In the genomic region with DNA sequence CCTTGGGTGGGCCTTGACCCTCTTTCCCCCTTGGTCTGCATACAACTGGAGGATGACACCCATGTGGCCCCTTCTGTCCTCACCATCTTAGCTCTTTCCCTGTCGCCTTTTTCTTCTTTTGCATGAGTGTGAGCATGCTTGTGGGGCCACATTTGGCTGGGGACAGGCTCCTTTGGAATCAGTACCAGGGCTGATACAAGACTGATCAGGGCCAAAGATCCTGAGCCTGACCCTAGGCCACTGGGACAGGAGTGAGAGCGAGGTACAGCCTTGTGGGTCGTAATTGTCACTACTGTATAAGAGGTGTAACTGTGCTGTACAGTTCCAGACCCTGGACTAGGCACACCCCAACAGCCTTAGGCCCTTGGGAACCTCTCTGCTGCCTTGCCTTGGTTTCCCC, we compare ENCODE assay signal across 13 mouse cellular contexts. TPM values are rescaled to one million over a fixed set of nuclear protein-coding genes. Genes with fewer than 3 reads are reported as not detected.
DNase-seq lines count a peak whose midpoint lies in the region; ATAC-seq lines count a peak whose summit lies in the region.
"Had no signal": no experiment of that assay in that cellular context is flagged by ENCODE, and none has a peak within 500 bp of the region (broad histone marks: within the 10 kb centered on the region; RNA-seq: fewer than 3 reads in every experiment).

No protein-coding gene starts in this region.

- no peak overlapping the region for H3K27ac ChIP-seq in heart, embryonic 13.5 days (replicated peaks)
- 0 out of 2 replicates have a peak overlapping the region, but pooled peaks have one; percentile 19 for H3K27ac ChIP-seq in limb, embryonic 10.5 days
- H3K27ac ChIP-seq in stomach, embryonic 15.5 days, result no peak overlapping the region

- no peak overlapping the region for H3K4me3 ChIP-seq in heart, embryonic 13.5 days
- peak overlapping the region; percentile 20 for H3K4me3 ChIP-seq in megakaryocyte, embryonic 14.5 days (replicated peaks)
- peak overlapping the region; percentile 97; the same call in 1 of the 2 replicates for H3K4me3 ChIP-seq in limb, embryonic 10.5 days
- no peak overlapping the region for H3K4me3 ChIP-seq in stomach, embryonic 15.5 days (replicated peaks)

- H3K9me3 ChIP-seq in heart, embryonic 13.5 days, result no peaks in the 10 kb centered on the region
- no peaks in the 10 kb centered on the region for H3K9me3 ChIP-seq in megakaryocyte, embryonic 14.5 days
- H3K9me3 ChIP-seq in limb, embryonic 10.5 days (replicated peaks), result no peaks in the 10 kb centered on the region
- H3K9me3 ChIP-seq in stomach, embryonic 15.5 days, result no peaks in the 10 kb centered on the region

- peaks cover 36% of the 10 kb centered on the region for H3K4me1 ChIP-seq in heart, embryonic 13.5 days
- H3K4me1 ChIP-seq in megakaryocyte, embryonic 14.5 days, result peaks cover 60% of the 10 kb centered on the region
- peaks cover 51% of the 10 kb centered on the region for H3K4me1 ChIP-seq in limb, embryonic 10.5 days
- peaks cover 36% of the 10 kb centered on the region for H3K4me1 ChIP-seq in stomach, embryonic 15.5 days

- H3K27me3 ChIP-seq in heart, embryonic 13.5 days (replicated peaks), result no peaks in the 10 kb centered on the region
- no peaks in the 10 kb centered on the region for H3K27me3 ChIP-seq in megakaryocyte, embryonic 14.5 days (replicated peaks)
- no peaks in the 10 kb centered on the region for H3K27me3 ChIP-seq in limb, embryonic 10.5 days (ENCODE audit: low read depth, poor library complexity, severe bottlenecking)
- H3K27me3 ChIP-seq in stomach, embryonic 15.5 days (replicated peaks), result no peaks in the 10 kb centered on the region

- DNase-seq in heart, adult 8-10 months (ENCODE audit: low spot score), result no peak
- DNase-seq in limb, embryonic 10.5 days (ENCODE audit: low spot score), result no peak
- no peak for DNase-seq in heart, adult 18-20 months
- DNase-seq in right cerebral cortex, postnatal 25 days, result no peak
- DNase-seq: cerebellum, postnatal 14 days; gastrocnemius, postnatal 36 days; heart, postnatal 10 days; layer of hippocampus, postnatal 36 days; thymus, adult 18-20 months had no signal

- no peak overlapping the region for H3K4me2 ChIP-seq in heart, embryonic 13.5 days
- H3K4me2 ChIP-seq in stomach, embryonic 15.5 days, result peak overlapping the region; percentile 96

- 0 out of 2 replicates have a peak overlapping the region, but pooled peaks have one; percentile 40 for H3K9ac ChIP-seq in heart, embryonic 13.5 days
- H3K9ac ChIP-seq in stomach, embryonic 15.5 days, result no peak overlapping the region

- WGBS in heart, embryonic 13.5 days, result 72% methylated on average over 3 of the region's 3 CpGs
- 82% methylated on average over 3 of the region's 3 CpGs for WGBS in limb, embryonic 10.5 days
- 78% methylated on average over 3 of the region's 3 CpGs for WGBS in stomach, embryonic 15.5 days

- peaks cover 62% of the 10 kb centered on the region for H3K36me3 ChIP-seq in heart, embryonic 13.5 days
- H3K36me3 ChIP-seq in megakaryocyte, embryonic 14.5 days (replicated peaks; ENCODE audit: low read length), result peaks cover 67% of the 10 kb centered on the region
- peaks cover 72% of the 10 kb centered on the region for H3K36me3 ChIP-seq in limb, embryonic 10.5 days
- H3K36me3 ChIP-seq in stomach, embryonic 15.5 days, result peaks cover 33% of the 10 kb centered on the region

- no peak for ATAC-seq in heart, embryonic 13.5 days (ENCODE audit: extremely low read depth, insufficient number of reproducible peaks, low FRiP score, low TSS enrichment)
- ATAC-seq in megakaryocyte, adult 5-6 weeks (ENCODE audit: poor library complexity, severe bottlenecking), result no peak
- no peak for ATAC-seq in stomach, embryonic 15.5 days (ENCODE audit: insufficient read depth, low FRiP score, low read depth)

RNA-seq across cellular contexts. Expression of a gene that starts 2.3 kb away (rescaled TPM):
- polyA plus RNA-seq in heart, embryonic 13.5 days (2015; fragmentation: Nextera tagmentation; extraction: Ambion mirVana), result 42.9 and 43.2 TPM in 2 replicates
- total RNA-seq in heart, adult 8-10 months (2022), result 10 to 100 TPM; 13.7 to 19.4 (median 16.0) TPM
- 47.3 and 132 TPM in 2 replicates for polyA plus RNA-seq in megakaryocyte, embryonic 14.5 days (2012; ENCODE audit: insufficient read depth, low replicate concordance)
- 9.3 and 14.7 TPM in 2 replicates for total RNA-seq in megakaryocyte, adult 5-6 weeks (2015)
- total RNA-seq in megakaryocyte, adult 5-6 weeks (2017), result 12.8 and 17.2 TPM in 2 replicates
- polyA plus RNA-seq in limb, embryonic 10.5 days (2016; fragmentation: Nextera tagmentation; extraction: Ambion mirVana), result 69.0 and 71.8 TPM in 2 replicates
- polyA plus RNA-seq in stomach, embryonic 15.5 days (2015; fragmentation: Nextera tagmentation; extraction: Ambion mirVana), result 70.7 and 71.4 TPM in 2 replicates
- 10 to 100 TPM; 15.4 to 15.9 TPM for total RNA-seq in heart, adult 18-20 months (2021)

RNA-seq across cellular contexts. Expression of a gene that starts 9.5 kb away (rescaled TPM):
- polyA plus RNA-seq in heart, embryonic 13.5 days (2015; fragmentation: Nextera tagmentation; extraction: Ambion mirVana), result 212 and 228 TPM in 2 replicates
- 100 to 1,000 TPM; 233 to 251 (median 242) TPM for total RNA-seq in heart, adult 8-10 months (2022)
- 217 and 285 TPM in 2 replicates for polyA plus RNA-seq in megakaryocyte, embryonic 14.5 days (2012; ENCODE audit: insufficient read depth, low replicate concordance)
- total RNA-seq in megakaryocyte, adult 5-6 weeks (2015), result 34.3 and 35.6 TPM in 2 replicates
- 25.4 and 41.7 TPM in 2 replicates for total RNA-seq in megakaryocyte, adult 5-6 weeks (2017)
- polyA plus RNA-seq in limb, embryonic 10.5 days (2016; fragmentation: Nextera tagmentation; extraction: Ambion mirVana), result 187 and 250 TPM in 2 replicates
- polyA plus RNA-seq in stomach, embryonic 15.5 days (2015; fragmentation: Nextera tagmentation; extraction: Ambion mirVana), result 157 and 168 TPM in 2 replicates
- 100 to 1,000 TPM; 245 to 267 TPM for total RNA-seq in heart, adult 18-20 months (2021)

RNA-seq across cellular contexts. Expression of a gene that starts 26.5 kb away (rescaled TPM):
- polyA plus RNA-seq in heart, embryonic 13.5 days (2015; fragmentation: Nextera tagmentation; extraction: Ambion mirVana), result 36.4 and 39.3 TPM in 2 replicates
- 10 to 100 TPM; 10.7 to 12.1 (median 11.8) TPM for total RNA-seq in heart, adult 8-10 months (2022)
- polyA plus RNA-seq in megakaryocyte, embryonic 14.5 days (2012; ENCODE audit: insufficient read depth, low replicate concordance), result 12.1 and 61.1 TPM in 2 replicates
- 14.1 and 15.1 TPM in 2 replicates for total RNA-seq in megakaryocyte, adult 5-6 weeks (2015)
- 9.1 and 10.8 TPM in 2 replicates for total RNA-seq in megakaryocyte, adult 5-6 weeks (2017)
- 54.2 and 65.6 TPM in 2 replicates for polyA plus RNA-seq in limb, embryonic 10.5 days (2016; fragmentation: Nextera tagmentation; extraction: Ambion mirVana)
- 40.0 and 42.7 TPM in 2 replicates for polyA plus RNA-seq in stomach, embryonic 15.5 days (2015; fragmentation: Nextera tagmentation; extraction: Ambion mirVana)
- 10 to 100 TPM; 10.1 to 12.0 TPM for total RNA-seq in heart, adult 18-20 months (2021)

RNA-seq across cellular contexts. Expression of a gene that starts 36.0 kb away (rescaled TPM):
- polyA plus RNA-seq in heart, embryonic 13.5 days (2015; fragmentation: Nextera tagmentation; extraction: Ambion mirVana), result 19.1 and 21.1 TPM in 2 replicates
- 1 to 10 TPM; 5.7 to 8.0 (median 7.1) TPM for total RNA-seq in heart, adult 8-10 months (2022)
- polyA plus RNA-seq in megakaryocyte, embryonic 14.5 days (2012; ENCODE audit: insufficient read depth, low replicate concordance), result 11.0 TPM in 1 of 2 replicates, not detected in the other
- 5.8 and 6.2 TPM in 2 replicates for total RNA-seq in megakaryocyte, adult 5-6 weeks (2015)
- total RNA-seq in megakaryocyte, adult 5-6 weeks (2017), result 5.9 and 36.8 TPM in 2 replicates
- polyA plus RNA-seq in limb, embryonic 10.5 days (2016; fragmentation: Nextera tagmentation; extraction: Ambion mirVana), result 48.9 and 56.7 TPM in 2 replicates
- polyA plus RNA-seq in stomach, embryonic 15.5 days (2015; fragmentation: Nextera tagmentation; extraction: Ambion mirVana), result 30.5 and 32.2 TPM in 2 replicates
- total RNA-seq in heart, adult 18-20 months (2021), result 1 to 10 TPM; 6.0 to 7.3 TPM

RNA-seq across cellular contexts. Expression of a gene that starts 36.0 kb away (rescaled TPM):
- polyA plus RNA-seq in heart, embryonic 13.5 days (2015; fragmentation: Nextera tagmentation; extraction: Ambion mirVana), result 14.2 and 16.6 TPM in 2 replicates
- 10 to 100 TPM; 64.4 to 76.6 (median 70.0) TPM for total RNA-seq in heart, adult 8-10 months (2022)
- 7.9 and 17.7 TPM in 2 replicates for polyA plus RNA-seq in megakaryocyte, embryonic 14.5 days (2012; ENCODE audit: insufficient read depth, low replicate concordance)
- 6.2 and 7.7 TPM in 2 replicates for total RNA-seq in megakaryocyte, adult 5-6 weeks (2015)
- 4.2 and 6.8 TPM in 2 replicates for total RNA-seq in megakaryocyte, adult 5-6 weeks (2017)
- polyA plus RNA-seq in limb, embryonic 10.5 days (2016; fragmentation: Nextera tagmentation; extraction: Ambion mirVana), result 9.7 and 10.5 TPM in 2 replicates
- 15.7 and 16.1 TPM in 2 replicates for polyA plus RNA-seq in stomach, embryonic 15.5 days (2015; fragmentation: Nextera tagmentation; extraction: Ambion mirVana)
- total RNA-seq in heart, adult 18-20 months (2021), result 10 to 100 TPM; 58.1 to 70.3 TPM

Comparison
In these comparisons a context has a peak if more than half of its experiments do, and no peak if none do; other contexts are left out.
1. H3K4me3 ChIP-seq: peak in megakaryocyte, embryonic 14.5 days (single experiment) and limb, embryonic 10.5 days (single experiment); none in heart, embryonic 13.5 days (single experiment) and stomach, embryonic 15.5 days (single experiment).